Mouse (Mus musculus): ENCODE data around the gene Pus3. TPM values are rescaled to one million over a fixed set of nuclear protein-coding genes. Genes with fewer than 3 reads are reported as not detected.
A peak's percentile ranks its signal among the peaks of the same experiment; 100 is the strongest.
"Not testable (repeated sequence)": the region's sequence is repeated elsewhere in the genome, so short reads cannot be mapped to it uniquely, and the experiment has no call there.

The Pus3 gene
- polyA plus RNA-seq, 1 experiment: 4.4 TPM

DNA sequence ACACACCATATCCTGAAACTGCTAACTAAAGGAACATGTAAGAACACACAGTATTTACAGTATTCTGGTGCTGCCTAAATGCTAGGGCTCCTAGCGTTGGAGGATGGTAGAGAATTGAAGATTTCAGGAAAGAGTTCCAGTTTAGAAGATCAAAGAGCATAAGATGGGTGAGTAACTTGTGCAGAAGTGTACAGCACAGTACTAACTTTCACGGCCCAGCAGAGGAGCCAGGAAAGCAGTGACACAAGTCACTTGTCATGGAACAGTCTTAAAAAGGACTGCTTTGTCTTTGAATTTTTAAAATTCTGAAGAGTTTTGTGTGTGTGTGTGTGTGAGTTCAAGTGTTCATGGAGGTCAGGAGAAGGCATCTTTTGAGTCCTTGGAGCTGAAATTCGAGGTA, 9.6 kb downstream of the Pus3 start:
- Histone ChIP-seq H3K4me1 (ENCODE audit: control insufficient read depth, insufficient read depth, insufficient read length, low read length) (no peaks in the 10 kb centered on the region), H3K27ac (replicated peaks; ENCODE audit: low read depth, low read length) (no peak overlapping the region), H3K4me3 (ENCODE audit: insufficient read depth, low read depth, low read length) (no peak overlapping the region)

- Histone ChIP-seq H3K27ac (replicated peaks; ENCODE audit: low read depth, low read length) (peak within 1 kb of the TSS; percentile 50; the same call in 1 of the 2 replicates), H3K4me3 (ENCODE audit: insufficient read depth, low read depth, low read length) (peak within 1 kb of the TSS; percentile 82), H3K4me1 (ENCODE audit: control insufficient read depth, insufficient read depth, insufficient read length, low read length) (no peaks in the 10 kb centered on the region)
Measured at GRCm38 (mm10) chr9:35569571-35570534, 11.5 kb downstream of the Pus3 start, which contains the start of the genes Pate2 and Hyls1. Pate2 (plus strand) TSS chr9:35570284. Hyls1 (minus strand) TSS chr9:35570398.

GRCm38 (mm10) chr9:35570663-35571062, 12.3 kb downstream of the Pus3 start:
- Histone ChIP-seq H3K4me1 (ENCODE audit: control insufficient read depth, insufficient read depth, insufficient read length, low read length) (no peaks in the 10 kb centered on the region), H3K4me3 (ENCODE audit: insufficient read depth, low read depth, low read length) (no peak overlapping the region), H3K27ac (replicated peaks; ENCODE audit: low read depth, low read length) (no peak overlapping the region)

- Histone ChIP-seq H3K4me3 (ENCODE audit: insufficient read depth, low read depth, low read length) (no peak overlapping the region), H3K27ac (replicated peaks; ENCODE audit: low read depth, low read length) (no peak overlapping the region), H3K4me1 (ENCODE audit: control insufficient read depth, insufficient read depth, insufficient read length, low read length) (no peaks in the 10 kb centered on the region)
Measured at GRCm38 (mm10) chr9:35574416-35574815, 16.0 kb downstream of the Pus3 start.

DNA sequence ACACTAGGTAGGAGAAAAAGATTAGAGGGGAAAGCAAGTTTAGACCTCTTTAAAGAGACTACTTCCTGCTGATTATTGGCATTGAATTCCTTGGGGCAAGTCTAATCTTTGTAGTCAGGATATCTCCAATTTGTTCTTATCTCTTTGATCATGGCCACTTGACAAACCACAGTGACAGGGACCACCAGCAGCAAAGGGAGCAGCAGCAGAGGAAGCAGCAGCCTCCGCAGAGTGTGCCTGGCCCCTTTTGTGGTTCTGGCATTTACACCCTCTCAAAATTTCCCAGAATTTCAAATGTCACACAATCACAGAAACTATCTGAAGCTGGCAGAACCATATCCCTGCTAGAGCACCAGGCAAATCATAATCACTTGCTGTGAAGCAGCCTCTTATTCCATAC, 29.3 kb downstream of the Pus3 start:
- H3K27ac ChIP-seq (replicated peaks; ENCODE audit: low read depth, low read length): no peak overlapping the region
- H3K4me1 ChIP-seq (ENCODE audit: control insufficient read depth, insufficient read depth, insufficient read length, low read length): no peaks in the 10 kb centered on the region
- H3K4me3 ChIP-seq (ENCODE audit: insufficient read depth, low read depth, low read length): no peak overlapping the region

DNA sequence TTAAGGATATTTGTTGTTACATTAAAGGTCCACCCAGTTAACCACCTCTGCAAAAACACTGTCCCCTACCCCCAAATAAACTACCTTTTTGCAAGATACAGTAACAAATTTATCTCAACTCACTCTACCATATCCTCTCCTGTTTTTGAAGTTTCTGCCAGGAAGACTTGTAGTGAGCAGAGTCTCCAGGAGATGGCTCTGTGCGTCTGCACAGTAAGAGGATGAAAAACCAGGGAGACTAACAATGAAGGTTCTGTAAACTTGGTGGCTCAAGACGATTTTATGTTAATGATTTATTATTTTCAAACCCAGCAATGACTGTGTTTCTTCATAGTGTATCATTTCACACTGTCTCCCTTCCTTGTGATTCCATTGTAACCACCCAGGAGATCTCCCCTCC, 34.5 kb downstream of the Pus3 start:
- Histone ChIP-seq H3K4me1 (ENCODE audit: control insufficient read depth, insufficient read depth, insufficient read length, low read length) (no peaks in the 10 kb centered on the region), H3K4me3 (ENCODE audit: insufficient read depth, low read depth, low read length) (no peak overlapping the region), H3K27ac (replicated peaks; ENCODE audit: low read depth, low read length) (no peak overlapping the region)

GRCm38 (mm10) chr9:35607647-35608405, 49.4 kb downstream of the Pus3 start:
- Histone ChIP-seq H3K27ac (replicated peaks; ENCODE audit: low read depth, low read length) (no peak overlapping the region), H3K4me1 (ENCODE audit: control insufficient read depth, insufficient read depth, insufficient read length, low read length) (no peaks in the 10 kb centered on the region), H3K4me3 (ENCODE audit: insufficient read depth, low read depth, low read length) (no peak overlapping the region)

DNA sequence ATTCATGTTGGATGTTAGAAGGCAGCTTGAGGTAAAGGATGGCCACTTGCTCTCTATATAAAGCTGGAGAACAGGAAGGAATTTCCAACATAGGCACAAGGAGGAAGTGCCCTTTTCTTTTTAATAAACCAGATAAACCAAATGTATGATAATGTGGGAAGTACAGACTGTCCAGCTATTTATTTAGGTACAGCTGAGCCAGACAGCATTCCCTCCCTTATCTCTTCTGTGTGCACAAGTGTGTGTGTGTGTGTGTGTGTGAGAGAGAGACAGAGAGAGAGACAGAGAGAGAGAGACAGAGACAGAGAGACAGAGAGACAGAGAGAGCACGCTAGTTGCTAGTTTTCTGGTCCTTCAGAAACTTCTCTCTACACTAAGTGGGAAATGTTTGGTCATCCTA, 53.4 kb downstream of the Pus3 start, which contains the start of gene Pate4:
TSS of gene Pate4 (minus strand) at position 101 of the 400 bp plus-strand sequence.
- Histone ChIP-seq H3K4me1 (ENCODE audit: control insufficient read depth, insufficient read depth, insufficient read length, low read length) (no peaks in the 10 kb centered on the region), H3K27ac (replicated peaks; ENCODE audit: low read depth, low read length) (no peak within 1 kb of the TSS), H3K4me3 (ENCODE audit: insufficient read depth, low read depth, low read length) (no peak within 1 kb of the TSS)

DNA sequence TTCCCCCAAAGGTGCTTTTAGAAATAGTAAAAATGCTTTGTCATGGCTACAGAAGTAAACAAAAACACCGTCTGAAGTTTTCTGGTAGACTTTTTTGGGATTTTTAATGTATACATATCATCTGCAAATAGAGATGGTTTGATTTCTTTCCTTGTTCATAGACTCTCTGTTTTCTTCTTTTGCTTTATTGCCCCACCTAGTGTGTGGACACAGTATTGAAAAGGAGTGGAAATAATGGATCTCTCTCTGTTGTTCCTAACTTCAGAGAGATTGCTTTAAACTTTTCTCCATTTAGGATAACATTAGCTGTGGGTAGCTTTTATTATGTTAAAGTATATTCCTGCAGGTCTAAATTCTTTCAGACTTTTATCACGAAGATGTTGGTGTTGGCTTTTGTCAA, 55.6 kb downstream of the Pus3 start:
- Histone ChIP-seq H3K27ac (replicated peaks; ENCODE audit: low read depth, low read length) (no peak overlapping the region), H3K4me1 (ENCODE audit: control insufficient read depth, insufficient read depth, insufficient read length, low read length) (no peaks in the 10 kb centered on the region), H3K4me3 (ENCODE audit: insufficient read depth, low read depth, low read length) (no peak overlapping the region)

DNA sequence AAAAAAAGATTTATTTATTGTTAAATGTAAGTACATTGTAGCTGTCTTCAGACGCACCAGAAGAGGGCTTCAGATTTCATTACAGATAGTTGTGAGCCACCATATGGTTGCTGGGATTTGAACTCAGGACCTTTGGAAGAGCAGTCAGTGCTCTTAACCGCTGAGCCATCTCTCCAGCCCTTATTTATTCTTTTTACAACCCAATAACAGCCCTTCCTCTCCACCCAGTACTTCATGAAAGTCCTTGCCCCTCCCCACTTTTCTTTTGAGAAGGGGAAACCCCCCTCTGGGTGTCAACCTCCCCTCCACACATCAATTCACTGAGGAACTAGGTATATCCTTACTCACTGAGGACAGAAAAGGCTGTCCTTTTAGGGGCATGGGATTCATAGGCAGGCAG, 58.4 kb downstream of the Pus3 start:
- H3K4me1 ChIP-seq (ENCODE audit: control insufficient read depth, insufficient read depth, insufficient read length, low read length); H3K27ac ChIP-seq (replicated peaks; ENCODE audit: low read depth, low read length); H3K4me3 ChIP-seq (ENCODE audit: insufficient read depth, low read depth, low read length): not testable (repeated sequence)

Other genes starting within 250 kb of the Pus3 start
- 3.8 and 10.9 TPM in 2 replicates for gene Cdon, start 137.5 kb upstream of the Pus3 start, polyA plus RNA-seq (2012; ENCODE audit: insufficient read depth, insufficient read length, missing spikeins)
- not detected in 2 replicates for gene Gm1113, start 40.3 kb upstream of the Pus3 start, polyA plus RNA-seq (2012; ENCODE audit: insufficient read depth, insufficient read length, missing spikeins)
- gene Ddx25, start 67 bp upstream of the Pus3 start, polyA plus RNA-seq (2012; ENCODE audit: insufficient read depth, insufficient read length, missing spikeins): not detected in 2 replicates
- not detected in 2 replicates for gene Pate2, start 11.7 kb downstream of the Pus3 start, polyA plus RNA-seq (2012; ENCODE audit: insufficient read depth, insufficient read length, missing spikeins)
- gene Hyls1, start 11.8 kb downstream of the Pus3 start, polyA plus RNA-seq (2012; ENCODE audit: insufficient read depth, insufficient read length, missing spikeins): 2.0 and 6.2 TPM in 2 replicates
- not detected in 2 replicates for gene Pate4, start 53.3 kb downstream of the Pus3 start, polyA plus RNA-seq (2012; ENCODE audit: insufficient read depth, insufficient read length, missing spikeins)
- gene Pate3, start 89.6 kb downstream of the Pus3 start, polyA plus RNA-seq (2012; ENCODE audit: insufficient read depth, insufficient read length, missing spikeins): not detected in 2 replicates
- gene Pate1, start 128.8 kb downstream of the Pus3 start, polyA plus RNA-seq (2012; ENCODE audit: insufficient read depth, insufficient read length, missing spikeins): not detected in 2 replicates
- not detected in 2 replicates for gene Gm17677, start 182.5 kb downstream of the Pus3 start, polyA plus RNA-seq (2012; ENCODE audit: insufficient read depth, insufficient read length, missing spikeins)
- gene Gm17727, start 219.5 kb downstream of the Pus3 start, polyA plus RNA-seq (2012; ENCODE audit: insufficient read depth, insufficient read length, missing spikeins): not detected in 2 replicates
- not detected in 2 replicates for gene Gm27235, start 231.5 kb downstream of the Pus3 start, polyA plus RNA-seq (2012; ENCODE audit: insufficient read depth, insufficient read length, missing spikeins)
- not detected in 2 replicates for gene D730048I06Rik, start 231.5 kb downstream of the Pus3 start, polyA plus RNA-seq (2012; ENCODE audit: insufficient read depth, insufficient read length, missing spikeins)